In the genomic region with DNA sequence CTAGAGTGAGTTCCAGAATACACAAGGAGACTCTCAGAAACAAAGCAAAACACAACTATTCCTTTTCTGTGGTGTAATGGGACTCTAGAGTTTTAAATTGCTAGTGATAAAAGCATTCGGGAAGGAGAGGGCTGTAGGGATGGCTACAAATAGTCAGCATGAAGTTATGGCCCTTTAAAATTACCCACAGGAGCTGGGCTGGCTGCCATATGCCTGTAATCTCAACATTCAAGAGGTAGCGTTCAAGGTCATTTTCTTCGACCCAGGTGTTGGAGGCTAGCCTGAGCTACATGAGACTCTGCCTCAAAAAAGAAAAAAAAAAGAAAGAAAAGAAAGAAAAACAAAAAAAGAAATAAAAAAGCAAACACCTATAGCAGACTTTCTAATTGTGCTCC, we compare ENCODE assay signal across 9 mouse cellular contexts. TPM values are rescaled to one million over a fixed set of nuclear protein-coding genes. Genes with fewer than 3 reads are reported as not detected.
DNase-seq lines count a peak whose midpoint lies in the region; ATAC-seq and TF ChIP-seq lines count a peak whose summit lies in the region.
"Had no signal": no experiment of that assay in that cellular context is flagged by ENCODE, and none has a peak within 500 bp of the region (broad histone marks: within the 10 kb centered on the region; RNA-seq: fewer than 3 reads in every experiment).

No protein-coding gene starts in this region.

- intact Hi-C loops in left cerebral cortex, postnatal 10 days (cut with DNase I) = no loop called here

- ATAC-seq in cerebellum, adult (ENCODE audit: insufficient number of reproducible peaks, low FRiP score, low TSS enrichment) = no peak
- ATAC-seq in embryonic facial prominence, embryonic 15.5 days (ENCODE audit: insufficient number of reproducible peaks, low FRiP score, low TSS enrichment, low read depth) = no peak
- ATAC-seq in hindbrain, postnatal 0 days = no peak
- no peak for ATAC-seq in midbrain, embryonic 11.5 days (ENCODE audit: low FRiP score)
- ATAC-seq in activated CD4-positive, CD25-positive, alpha-beta regulatory T cell, adult 4 months = no peak

- H3K27ac ChIP-seq in cerebellum, adult 2 months (ENCODE audit: insufficient read depth, low read length) = peak overlapping the region; percentile 19; the same call in 1 of the 2 replicates
- H3K27ac ChIP-seq in embryonic facial prominence, embryonic 15.5 days (replicated peaks) = peak overlapping the region; percentile 99
- peak overlapping the region; percentile 100 for H3K27ac ChIP-seq in hindbrain, postnatal 0 days
- H3K27ac ChIP-seq in midbrain, embryonic 11.5 days (ENCODE audit: low read depth, low read length) = peak overlapping the region; percentile 100

- H3K9ac ChIP-seq in embryonic facial prominence, embryonic 15.5 days = no peak overlapping the region; the same call in 1 of the 2 replicates
- peak overlapping the region; percentile 78 for H3K9ac ChIP-seq in hindbrain, postnatal 0 days (replicated peaks; ENCODE audit: low read length)
- peak overlapping the region; percentile 97 for H3K9ac ChIP-seq in midbrain, embryonic 11.5 days (ENCODE audit: low read length)

- DNase-seq in cerebellum, adult 2 months = peak; percentile 44 to 47
- DNase-seq in hindbrain, postnatal 0 days (ENCODE audit: low spot score) = peak; percentile 43
- peak; percentile 91 for DNase-seq in midbrain, embryonic 11.5 days (ENCODE audit: low spot score, missing footprints)
- no peak for DNase-seq in layer of hippocampus, adult 8-10 months (ENCODE audit: low spot score in 2 of 2)
- no peak for DNase-seq in left cerebral cortex, postnatal 10 days (ENCODE audit: extremely low spot score in 1 of 2, low spot score in 2 of 2)

- H3K27me3 ChIP-seq in cerebellum, adult 2 months (ENCODE audit: control insufficient read depth, insufficient read depth, low read length) = no peaks in the 10 kb centered on the region
- H3K27me3 ChIP-seq in embryonic facial prominence, embryonic 15.5 days = peaks cover 4% of the 10 kb centered on the region; the same call in 1 of the 2 replicates
- H3K27me3 ChIP-seq in hindbrain, postnatal 0 days (ENCODE audit: insufficient read depth, low read length) = no peaks in the 10 kb centered on the region
- no peaks in the 10 kb centered on the region for H3K27me3 ChIP-seq in midbrain, embryonic 11.5 days (ENCODE audit: control insufficient read depth, insufficient read depth, low read length)

- H3K4me1 ChIP-seq in cerebellum, adult 2 months (ENCODE audit: control insufficient read depth, insufficient read depth, low read length) = peaks cover 5% of the 10 kb centered on the region
- peaks cover 39% of the 10 kb centered on the region for H3K4me1 ChIP-seq in embryonic facial prominence, embryonic 15.5 days
- peaks cover 14% of the 10 kb centered on the region for H3K4me1 ChIP-seq in hindbrain, postnatal 0 days (ENCODE audit: insufficient read depth, low read length)
- H3K4me1 ChIP-seq in midbrain, embryonic 11.5 days (ENCODE audit: control insufficient read depth, insufficient read depth, low read length) = peaks cover 37% of the 10 kb centered on the region

- no peak for TF ChIP-seq POLR2A in cerebellum, adult 2 months (IDR thresholded peaks at IDR 0.05; ENCODE audit: borderline replicate concordance, insufficient read depth, low read length)

- no peaks in the 10 kb centered on the region for H3K9me3 ChIP-seq in embryonic facial prominence, embryonic 15.5 days (replicated peaks)
- H3K9me3 ChIP-seq in hindbrain, postnatal 0 days (ENCODE audit: low read length) = no peaks in the 10 kb centered on the region
- H3K9me3 ChIP-seq in midbrain, embryonic 11.5 days (ENCODE audit: control insufficient read depth, low read length) = no peaks in the 10 kb centered on the region

- TF ChIP-seq CTCF in cerebellum, adult 2 months (IDR thresholded peaks at IDR 0.05; ENCODE audit: borderline replicate concordance, insufficient read depth, low read depth, low read length) = no peak
- no peak for TF ChIP-seq CTCF in hindbrain, postnatal 0 days (IDR thresholded peaks at IDR 0.05; ENCODE audit: low read depth)

- peak overlapping the region; percentile 75 for H3K4me3 ChIP-seq in cerebellum, adult 2 months (replicated peaks; ENCODE audit: insufficient read depth, low read depth, low read length)
- H3K4me3 ChIP-seq in embryonic facial prominence, embryonic 15.5 days (replicated peaks) = peak overlapping the region; percentile 73
- H3K4me3 ChIP-seq in hindbrain, postnatal 0 days (ENCODE audit: low read length) = peak overlapping the region; percentile 60
- peak overlapping the region; percentile 50 for H3K4me3 ChIP-seq in midbrain, embryonic 11.5 days (ENCODE audit: low read depth, low read length)

- WGBS in cerebellum, adult 2 months = 3% methylated on average over 3 of the region's 3 CpGs
- 11% methylated on average over 3 of the region's 3 CpGs for WGBS in embryonic facial prominence, embryonic 15.5 days
- 5% methylated on average over 3 of the region's 3 CpGs for whole genome bisulfite sequencing in hindbrain, postnatal 0 days
- WGBS in midbrain, embryonic 11.5 days = 10% methylated on average over 3 of the region's 3 CpGs

- peak overlapping the region; percentile 71 for H3K4me2 ChIP-seq in embryonic facial prominence, embryonic 15.5 days (replicated peaks)
- H3K4me2 ChIP-seq in hindbrain, postnatal 0 days (ENCODE audit: low read depth, low read length) = peak overlapping the region; percentile 80
- peak overlapping the region; percentile 81 for H3K4me2 ChIP-seq in midbrain, embryonic 11.5 days

- H3K36me3 ChIP-seq in embryonic facial prominence, embryonic 15.5 days = 0 out of 2 replicates have a peak, but pooled peaks cover 3% of the 10 kb centered on the region
- 0 out of 2 replicates have a peak, but pooled peaks cover 6% of the 10 kb centered on the region for H3K36me3 ChIP-seq in hindbrain, postnatal 0 days (ENCODE audit: insufficient read depth, low read length)
- H3K36me3 ChIP-seq in midbrain, embryonic 11.5 days (ENCODE audit: control insufficient read depth, insufficient read depth, low read length) = peaks cover 3% of the 10 kb centered on the region

RNA-seq across cellular contexts. Expression of gene Zfp428, which starts 0.7 kb away (rescaled TPM):
- 68.5 and 68.6 TPM in 2 replicates for polyA plus RNA-seq in cerebellum, adult 2 months (2012; rRNA removed)
- 65.9 and 69.2 TPM in 2 replicates for polyA plus RNA-seq in embryonic facial prominence, embryonic 15.5 days (2015; fragmentation: Nextera tagmentation; extraction: Ambion mirVana)
- total RNA-seq in hindbrain, postnatal 0 days (2014; rRNA removed) = 138 and 152 TPM in 2 replicates
- 219 and 222 TPM in 2 replicates for polyA plus RNA-seq in hindbrain, postnatal 0 days (2015; fragmentation: Nextera tagmentation; extraction: Ambion mirVana)
- polyA plus RNA-seq in midbrain, embryonic 11.5 days (2014; fragmentation: Nextera tagmentation; extraction: Ambion mirVana) = 83.8 and 83.9 TPM in 2 replicates
- 10 to 100 TPM; 29.7 to 38.9 (median 34.5) TPM for total RNA-seq in layer of hippocampus, adult 8-10 months (2022)
- total RNA-seq in left cerebral cortex, postnatal 10 days (2021) = 10 to 100 TPM; 61.9 to 67.5 TPM
- polyA plus RNA-seq in activated CD4-positive, CD25-positive, alpha-beta regulatory T cell, adult 4 months (2017; shearing (Covaris generic)) = not detected

RNA-seq across cellular contexts. Expression of gene AC161166.1, which starts 6.2 kb away (rescaled TPM):
- not detected in 2 replicates for polyA plus RNA-seq in cerebellum, adult 2 months (2012; rRNA removed)
- polyA plus RNA-seq in embryonic facial prominence, embryonic 15.5 days (2015; fragmentation: Nextera tagmentation; extraction: Ambion mirVana) = 0.62 and 0.72 TPM in 2 replicates
- total RNA-seq in hindbrain, postnatal 0 days (2014; rRNA removed) = not detected in 2 replicates
- polyA plus RNA-seq in hindbrain, postnatal 0 days (2015; fragmentation: Nextera tagmentation; extraction: Ambion mirVana) = 0.19 and 0.55 TPM in 2 replicates
- 0.55 and 0.59 TPM in 2 replicates for polyA plus RNA-seq in midbrain, embryonic 11.5 days (2014; fragmentation: Nextera tagmentation; extraction: Ambion mirVana)
- total RNA-seq in layer of hippocampus, adult 8-10 months (2022) = not detected
- not detected for total RNA-seq in left cerebral cortex, postnatal 10 days (2021)
- under 1 TPM in 1 of 2 experiments, not detected in 1; 0.17 TPM for polyA plus RNA-seq in activated CD4-positive, CD25-positive, alpha-beta regulatory T cell, adult 4 months (2017; shearing (Covaris generic))
- polyA plus RNA-seq: erythroblast, embryonic 14.5 days had no signal

RNA-seq across cellular contexts. Expression of gene Cadm4, which starts 24.2 kb away (rescaled TPM):
- 285 and 312 TPM in 2 replicates for polyA plus RNA-seq in cerebellum, adult 2 months (2012; rRNA removed)
- 7.5 and 8.0 TPM in 2 replicates for polyA plus RNA-seq in embryonic facial prominence, embryonic 15.5 days (2015; fragmentation: Nextera tagmentation; extraction: Ambion mirVana)
- 423 and 447 TPM in 2 replicates for total RNA-seq in hindbrain, postnatal 0 days (2014; rRNA removed)
- 97.9 and 101 TPM in 2 replicates for polyA plus RNA-seq in hindbrain, postnatal 0 days (2015; fragmentation: Nextera tagmentation; extraction: Ambion mirVana)
- polyA plus RNA-seq in midbrain, embryonic 11.5 days (2014; fragmentation: Nextera tagmentation; extraction: Ambion mirVana) = 6.6 and 6.7 TPM in 2 replicates
- total RNA-seq in layer of hippocampus, adult 8-10 months (2022) = 100 to 1,000 TPM; 123 to 166 (median 143) TPM
- 100 to 1,000 TPM; 305 to 320 TPM for total RNA-seq in left cerebral cortex, postnatal 10 days (2021)
- not detected for polyA plus RNA-seq in activated CD4-positive, CD25-positive, alpha-beta regulatory T cell, adult 4 months (2017; shearing (Covaris generic))

RNA-seq across cellular contexts. Expression of gene Irgq, which starts 24.4 kb away (rescaled TPM):
- polyA plus RNA-seq in cerebellum, adult 2 months (2012; rRNA removed) = 37.0 and 38.3 TPM in 2 replicates
- polyA plus RNA-seq in embryonic facial prominence, embryonic 15.5 days (2015; fragmentation: Nextera tagmentation; extraction: Ambion mirVana) = 11.2 and 11.4 TPM in 2 replicates
- total RNA-seq in hindbrain, postnatal 0 days (2014; rRNA removed) = 103 and 107 TPM in 2 replicates
- polyA plus RNA-seq in hindbrain, postnatal 0 days (2015; fragmentation: Nextera tagmentation; extraction: Ambion mirVana) = 16.9 and 20.0 TPM in 2 replicates
- polyA plus RNA-seq in midbrain, embryonic 11.5 days (2014; fragmentation: Nextera tagmentation; extraction: Ambion mirVana) = 13.4 and 14.0 TPM in 2 replicates
- total RNA-seq in layer of hippocampus, adult 8-10 months (2022) = 10 to 100 TPM; 53.6 to 65.2 (median 60.0) TPM
- 100 to 1,000 TPM; 105 to 110 TPM for total RNA-seq in left cerebral cortex, postnatal 10 days (2021)
- polyA plus RNA-seq in activated CD4-positive, CD25-positive, alpha-beta regulatory T cell, adult 4 months (2017; shearing (Covaris generic)) = 1 to 10 TPM; 1.5 to 1.8 TPM

RNA-seq across cellular contexts. Expression of gene Pinlyp, which starts 39.9 kb away (rescaled TPM):
- not detected in 2 replicates for polyA plus RNA-seq in cerebellum, adult 2 months (2012; rRNA removed)
- 9.4 and 16.4 TPM in 2 replicates for polyA plus RNA-seq in embryonic facial prominence, embryonic 15.5 days (2015; fragmentation: Nextera tagmentation; extraction: Ambion mirVana)
- not detected in 2 replicates for total RNA-seq in hindbrain, postnatal 0 days (2014; rRNA removed)
- polyA plus RNA-seq in hindbrain, postnatal 0 days (2015; fragmentation: Nextera tagmentation; extraction: Ambion mirVana) = not detected in 2 replicates
- polyA plus RNA-seq in midbrain, embryonic 11.5 days (2014; fragmentation: Nextera tagmentation; extraction: Ambion mirVana) = not detected in 2 replicates
- under 1 TPM in 1 of 4 experiments, not detected in 3; 0.41 TPM for total RNA-seq in layer of hippocampus, adult 8-10 months (2022)
- not detected for total RNA-seq in left cerebral cortex, postnatal 10 days (2021)
- polyA plus RNA-seq in activated CD4-positive, CD25-positive, alpha-beta regulatory T cell, adult 4 months (2017; shearing (Covaris generic)) = not detected
- polyA plus RNA-seq: erythroblast, embryonic 14.5 days had no signal

Comparison
In these comparisons a context has a peak if more than half of its experiments do, and no peak if none do; other contexts are left out.
1. DNase-seq: peak in cerebellum, adult 2 months (2 of 2), hindbrain, postnatal 0 days (single experiment) and midbrain, embryonic 11.5 days (single experiment); none in layer of hippocampus, adult 8-10 months (0 of 2) and left cerebral cortex, postnatal 10 days (0 of 2).
2. H3K27ac ChIP-seq: peak in every context shown above with its lines; median percentile 100 in hindbrain, postnatal 0 days; 100 in midbrain, embryonic 11.5 days; 99 in embryonic facial prominence, embryonic 15.5 days; 19 in cerebellum, adult 2 months.
3. RNA of gene Zfp428, which starts 0.7 kb away (polyA plus RNA-seq): 219 to 222 TPM in hindbrain, postnatal 0 days, 83.8 to 83.9 TPM in midbrain, embryonic 11.5 days, 68.5 to 68.6 TPM in cerebellum, adult 2 months and 65.9 to 69.2 TPM in embryonic facial prominence, embryonic 15.5 days; not detected in activated CD4-positive, CD25-positive, alpha-beta regulatory T cell, adult 4 months; every median in the first group is over 10 times any median in the second.
4. RNA of gene Cadm4, which starts 24.2 kb away (polyA plus RNA-seq): 285 to 312 TPM in cerebellum, adult 2 months and 97.9 to 101 TPM in hindbrain, postnatal 0 days; 7.5 to 8.0 TPM in embryonic facial prominence, embryonic 15.5 days, 6.6 to 6.7 TPM in midbrain, embryonic 11.5 days and not detected in activated CD4-positive, CD25-positive, alpha-beta regulatory T cell, adult 4 months; every median in the first group is over 10 times any median in the second.
5. Peak in every context shown above with its lines, with median percentiles within 50 percentile points of each other: H3K4me3 ChIP-seq and H3K4me2 ChIP-seq.